Mouse (Mus musculus): ENCODE measurements around the gene Fth1.
A peak's percentile ranks its signal among the peaks of the same experiment; 100 is the strongest.

DNA sequence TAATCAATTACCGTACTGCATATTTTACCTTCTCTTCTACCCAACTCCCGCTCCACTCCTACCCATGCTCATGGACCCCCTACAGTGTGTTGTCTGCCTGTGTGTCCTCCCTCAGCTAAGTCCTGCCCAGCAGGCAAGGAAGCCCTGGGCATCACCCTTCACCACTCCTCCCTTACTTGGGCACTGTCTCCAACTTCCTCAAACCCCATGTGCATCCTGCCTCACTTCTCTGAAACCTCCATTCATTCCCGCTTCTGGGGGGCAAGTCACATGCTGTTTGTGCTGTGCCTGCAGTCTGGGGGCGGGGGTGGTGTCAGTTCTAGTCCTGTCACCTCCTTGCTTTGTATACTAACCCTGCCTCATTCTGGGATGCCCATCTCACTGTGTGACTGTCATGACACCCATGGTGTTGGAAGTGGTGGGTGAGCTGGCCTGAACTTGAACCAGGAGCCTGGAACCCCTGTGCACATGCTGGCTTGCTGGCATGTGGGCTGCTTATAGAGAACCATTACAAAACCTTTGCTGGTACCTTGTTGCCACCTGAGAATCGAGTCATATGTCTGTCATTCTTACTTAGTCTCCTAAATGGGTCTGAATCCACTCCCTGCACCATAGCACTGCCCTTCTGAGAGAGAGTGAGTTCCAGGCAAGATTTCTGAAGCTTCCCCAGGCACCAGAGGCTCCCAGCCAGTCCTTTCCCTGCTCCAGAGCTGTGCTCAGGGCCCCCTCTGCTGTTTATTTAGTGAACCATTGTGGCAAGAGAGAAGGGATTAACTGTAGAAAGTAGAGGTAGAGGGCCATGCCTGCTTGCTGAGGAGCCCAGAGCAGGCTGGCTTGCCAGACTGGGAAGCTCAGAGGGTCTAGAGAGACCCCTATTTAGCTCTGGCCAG lies 42.3 kb downstream of the Fth1 start:
- TF ChIP-seq CTCF (IDR thresholded peaks at IDR 0.05) (peak; percentile 72), EP300 (IDR thresholded peaks at IDR 0.05) (no peak; the same call in 1 of the 2 replicates)

Data from lung, postnatal 0 days (tissue).